Mouse (Mus musculus): ENCODE data around the gene Ptprd. TPM values are rescaled to one million over a fixed set of nuclear protein-coding genes. Genes with fewer than 3 reads are reported as not detected.

The Ptprd gene
- polyA plus RNA-seq, 1 experiment from 2014 or later = 15.9 TPM

GRCm38 (mm10) chr4:78142088-78142766 is 69.5 kb downstream of the Ptprd start:
- Histone ChIP-seq H3K27ac (no peak overlapping the region), H3K9me3 (no peaks in the 10 kb centered on the region), H3K36me3 (no peaks in the 10 kb centered on the region), H3K4me3 (no peak overlapping the region), H3K27me3 (no peaks in the 10 kb centered on the region), H3K9ac (no peak overlapping the region), H3K4me1 (no peaks in the 10 kb centered on the region), H3K4me2 (no peak overlapping the region)
- WGBS = 72% methylated on average over 3 of the region's 3 CpGs
- no peak for ATAC-seq (ENCODE audit: borderline replicate concordance, extremely low read depth, low FRiP score, low TSS enrichment)

- no peak for ATAC-seq (ENCODE audit: borderline replicate concordance, extremely low read depth, low FRiP score, low TSS enrichment)
- no peaks in the 10 kb centered on the region for H3K27me3 ChIP-seq
- H3K4me1 ChIP-seq = no peaks in the 10 kb centered on the region
- 53% methylated on average over 3 of the region's 3 CpGs for WGBS
- no peaks in the 10 kb centered on the region for H3K9me3 ChIP-seq
- no peak overlapping the region for H3K9ac ChIP-seq
- no peak overlapping the region for H3K4me2 ChIP-seq
- H3K36me3 ChIP-seq = no peaks in the 10 kb centered on the region
- H3K4me3 ChIP-seq = no peak overlapping the region
- no peak overlapping the region for H3K27ac ChIP-seq
Measured at GRCm38 (mm10) chr4:78110898-78111297, 100.9 kb downstream of the Ptprd start.

- Histone ChIP-seq H3K4me1 (no peaks in the 10 kb centered on the region), H3K27ac (no peak overlapping the region), H3K27me3 (no peaks in the 10 kb centered on the region), H3K4me3 (no peak overlapping the region), H3K9ac (no peak overlapping the region), H3K9me3 (no peaks in the 10 kb centered on the region), H3K36me3 (no peaks in the 10 kb centered on the region), H3K4me2 (no peak overlapping the region)
- no peak for ATAC-seq (ENCODE audit: borderline replicate concordance, extremely low read depth, low FRiP score, low TSS enrichment)
Measured at GRCm38 (mm10) chr4:78097526-78097925, 114.2 kb downstream of the Ptprd start.

GRCm38 (mm10) chr4:78082744-78083143 is 129.0 kb downstream of the Ptprd start:
- Histone ChIP-seq H3K4me1 (no peaks in the 10 kb centered on the region), H3K36me3 (no peaks in the 10 kb centered on the region)

GRCm38 (mm10) chr4:78077499-78077898 is 134.3 kb downstream of the Ptprd start:
- no peak for ATAC-seq (ENCODE audit: borderline replicate concordance, extremely low read depth, low FRiP score, low TSS enrichment)
- Histone ChIP-seq H3K36me3 (no peaks in the 10 kb centered on the region), H3K27ac (no peak overlapping the region), H3K9ac (no peak overlapping the region), H3K27me3 (no peaks in the 10 kb centered on the region), H3K9me3 (no peaks in the 10 kb centered on the region), H3K4me2 (no peak overlapping the region), H3K4me1 (no peaks in the 10 kb centered on the region), H3K4me3 (no peak overlapping the region)

More at GRCm38 (mm10) chr4:78082744-78083143, 129.0 kb downstream of the Ptprd start:
- Histone ChIP-seq H3K9me3 (no peaks in the 10 kb centered on the region), H3K27ac (no peak overlapping the region), H3K27me3 (no peaks in the 10 kb centered on the region), H3K4me3 (no peak overlapping the region), H3K4me2 (no peak overlapping the region), H3K9ac (no peak overlapping the region)
- no peak for ATAC-seq (ENCODE audit: borderline replicate concordance, extremely low read depth, low FRiP score, low TSS enrichment)

DNA sequence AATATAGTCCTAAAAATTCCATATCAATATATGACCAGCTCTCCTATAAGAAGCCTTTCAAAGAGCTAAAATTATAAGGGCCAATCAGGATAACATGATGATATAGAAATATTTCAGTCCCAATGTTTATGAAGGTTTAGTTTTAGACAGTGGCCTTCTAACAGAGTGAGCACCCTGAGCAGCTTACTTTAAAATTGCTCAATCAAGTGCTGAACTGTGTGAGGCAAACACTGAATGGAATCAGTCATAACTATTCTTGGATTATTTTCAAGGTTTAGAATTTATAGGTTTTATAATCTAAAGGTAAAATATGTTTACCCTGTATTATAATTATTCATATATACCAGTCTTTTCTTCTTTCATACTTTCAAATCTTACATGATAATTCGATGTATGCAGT is 134.7 kb downstream of the Ptprd start:
- no peak overlapping the region for H3K27ac ChIP-seq
- H3K4me3 ChIP-seq = no peak overlapping the region
- no peaks in the 10 kb centered on the region for H3K27me3 ChIP-seq
- no peak overlapping the region for H3K9ac ChIP-seq
- H3K36me3 ChIP-seq = no peaks in the 10 kb centered on the region
- H3K9me3 ChIP-seq = no peaks in the 10 kb centered on the region
- ATAC-seq (ENCODE audit: borderline replicate concordance, extremely low read depth, low FRiP score, low TSS enrichment) = no peak
- H3K4me2 ChIP-seq = no peak overlapping the region
- WGBS = 76% methylated on average over 1 of the region's 1 CpGs
- H3K4me1 ChIP-seq = no peaks in the 10 kb centered on the region

DNA sequence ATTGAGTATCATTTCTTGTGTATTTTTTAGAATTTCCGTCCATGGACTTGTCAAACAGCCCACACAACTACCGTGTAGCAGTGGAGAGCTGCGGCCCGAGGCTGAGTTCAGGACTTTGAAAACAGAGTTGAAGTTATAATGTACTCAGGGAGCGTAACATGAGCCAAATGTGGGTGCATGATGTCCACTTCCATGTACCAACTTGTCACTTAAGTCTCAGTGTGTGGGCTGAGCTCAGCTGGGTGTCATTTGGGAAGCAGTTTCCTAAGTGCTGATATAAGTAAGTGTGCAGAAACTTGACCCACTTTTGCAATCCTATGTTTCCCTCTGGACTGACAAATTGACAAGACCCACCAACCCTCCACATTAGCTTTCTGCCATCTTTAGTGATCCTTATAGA is 173.4 kb downstream of the Ptprd start:
- H3K27ac ChIP-seq = no peak overlapping the region
- H3K4me3 ChIP-seq = no peak overlapping the region
- no peaks in the 10 kb centered on the region for H3K36me3 ChIP-seq
- H3K4me2 ChIP-seq = no peak overlapping the region
- no peaks in the 10 kb centered on the region for H3K9me3 ChIP-seq
- H3K9ac ChIP-seq = no peak overlapping the region
- H3K27me3 ChIP-seq = no peaks in the 10 kb centered on the region
- WGBS = 73% methylated on average over 5 of the region's 5 CpGs
- no peak for ATAC-seq (ENCODE audit: borderline replicate concordance, extremely low read depth, low FRiP score, low TSS enrichment)
- no peaks in the 10 kb centered on the region for H3K4me1 ChIP-seq

GRCm38 (mm10) chr4:78002065-78002464 is 209.7 kb downstream of the Ptprd start:
- no peaks in the 10 kb centered on the region for H3K9me3 ChIP-seq
- 67% methylated on average over 1 of the region's 1 CpGs for WGBS
- no peak overlapping the region for H3K4me2 ChIP-seq
- no peak for ATAC-seq (ENCODE audit: borderline replicate concordance, extremely low read depth, low FRiP score, low TSS enrichment)
- H3K9ac ChIP-seq = no peak overlapping the region
- H3K27ac ChIP-seq = no peak overlapping the region
- no peaks in the 10 kb centered on the region for H3K4me1 ChIP-seq
- H3K27me3 ChIP-seq = no peaks in the 10 kb centered on the region
- no peaks in the 10 kb centered on the region for H3K36me3 ChIP-seq
- no peak overlapping the region for H3K4me3 ChIP-seq

GRCm38 (mm10) chr4:77992709-77993108 is 219.1 kb downstream of the Ptprd start:
- H3K27ac ChIP-seq = no peak overlapping the region
- H3K4me1 ChIP-seq = no peaks in the 10 kb centered on the region
- H3K9me3 ChIP-seq = no peaks in the 10 kb centered on the region
- H3K9ac ChIP-seq = no peak overlapping the region
- no peak for ATAC-seq (ENCODE audit: borderline replicate concordance, extremely low read depth, low FRiP score, low TSS enrichment)
- no peak overlapping the region for H3K4me2 ChIP-seq
- H3K36me3 ChIP-seq = no peaks in the 10 kb centered on the region
- 71% methylated on average over 4 of the region's 4 CpGs for WGBS
- H3K27me3 ChIP-seq = no peaks in the 10 kb centered on the region
- no peak overlapping the region for H3K4me3 ChIP-seq

GRCm38 (mm10) chr4:77982094-77982493 is 229.7 kb downstream of the Ptprd start:
- Histone ChIP-seq H3K4me1 (no peaks in the 10 kb centered on the region), H3K27me3 (no peaks in the 10 kb centered on the region), H3K4me2 (no peak overlapping the region), H3K36me3 (no peaks in the 10 kb centered on the region), H3K9me3 (no peaks in the 10 kb centered on the region), H3K4me3 (no peak overlapping the region), H3K27ac (no peak overlapping the region), H3K9ac (no peak overlapping the region)
- WGBS = 85% methylated on average over 4 of the region's 4 CpGs
- ATAC-seq (ENCODE audit: borderline replicate concordance, extremely low read depth, low FRiP score, low TSS enrichment) = no peak

DNA sequence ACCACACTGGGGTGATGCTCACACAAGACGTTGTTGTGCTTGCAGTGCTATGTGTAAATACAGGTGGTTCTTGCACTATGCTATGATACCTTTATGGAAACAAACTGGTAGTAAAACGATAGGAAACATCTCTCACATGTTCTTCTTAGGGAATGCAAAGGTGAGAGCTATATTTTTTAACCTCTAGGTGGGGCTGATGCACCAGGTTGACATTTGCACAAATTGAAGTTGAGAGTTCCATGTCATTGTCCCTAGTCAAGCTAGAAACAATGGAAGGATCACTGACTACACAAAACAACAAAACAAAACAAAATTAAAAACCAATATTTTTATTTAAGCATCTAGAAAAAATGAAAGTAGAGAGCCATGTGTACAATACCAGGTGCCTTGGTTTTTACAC is 250.1 kb downstream of the Ptprd start:
- Histone ChIP-seq H3K4me1 (no peaks in the 10 kb centered on the region), H3K9me3 (no peaks in the 10 kb centered on the region), H3K36me3 (no peaks in the 10 kb centered on the region), H3K4me2 (no peak overlapping the region), H3K27ac (no peak overlapping the region), H3K4me3 (no peak overlapping the region), H3K9ac (no peak overlapping the region), H3K27me3 (no peaks in the 10 kb centered on the region)
- no peak for ATAC-seq (ENCODE audit: borderline replicate concordance, extremely low read depth, low FRiP score, low TSS enrichment)
- 13% methylated on average over 2 of the region's 2 CpGs for WGBS

GRCm38 (mm10) chr4:77889489-77889888 is 322.3 kb downstream of the Ptprd start:
- Histone ChIP-seq H3K4me1 (no peaks in the 10 kb centered on the region), H3K4me2 (no peak overlapping the region), H3K27ac (no peak overlapping the region), H3K9ac (no peak overlapping the region), H3K4me3 (no peak overlapping the region), H3K27me3 (no peaks in the 10 kb centered on the region), H3K9me3 (no peaks in the 10 kb centered on the region), H3K36me3 (no peaks in the 10 kb centered on the region)
- 71% methylated on average over 4 of the region's 4 CpGs for WGBS
- ATAC-seq (ENCODE audit: borderline replicate concordance, extremely low read depth, low FRiP score, low TSS enrichment) = no peak

DNA sequence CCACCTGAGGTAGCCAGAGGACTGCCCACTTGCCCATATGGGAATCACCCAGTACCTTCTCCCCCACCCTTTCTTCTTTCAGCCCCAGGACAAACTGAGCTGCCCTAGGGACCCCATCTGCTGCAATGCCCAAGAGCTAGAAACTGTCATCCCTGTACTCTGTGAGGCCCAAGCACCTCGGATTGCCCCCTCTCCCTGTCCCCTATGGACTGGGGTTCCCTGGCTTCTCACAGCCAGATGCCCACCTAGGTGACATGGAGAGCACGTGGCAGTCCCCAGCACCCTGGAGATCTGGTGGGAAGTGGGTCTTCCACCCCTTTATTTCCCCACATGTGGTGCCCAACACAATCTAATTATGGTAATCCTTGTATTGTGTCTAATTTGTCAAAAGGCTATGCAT is 331.5 kb downstream of the Ptprd start:
- Histone ChIP-seq H3K27me3 (no peaks in the 10 kb centered on the region), H3K27ac (no peak overlapping the region), H3K4me3 (no peak overlapping the region), H3K36me3 (no peaks in the 10 kb centered on the region), H3K4me2 (no peak overlapping the region), H3K9me3 (no peaks in the 10 kb centered on the region), H3K4me1 (no peaks in the 10 kb centered on the region), H3K9ac (no peak overlapping the region)
- WGBS = 34% methylated on average over 2 of the region's 2 CpGs
- ATAC-seq (ENCODE audit: borderline replicate concordance, extremely low read depth, low FRiP score, low TSS enrichment) = no peak
